Mouse (Mus musculus) kidney, postnatal 10 days (tissue): ENCODE results near the gene Hormad2.

ENCODE experiments used
- DNase-seq: peaks from one replicate; pipeline ENCODE4 v3.0.0; 2021; ENCODE audit warnings: mixed read lengths

The Hormad2 gene

DNA sequence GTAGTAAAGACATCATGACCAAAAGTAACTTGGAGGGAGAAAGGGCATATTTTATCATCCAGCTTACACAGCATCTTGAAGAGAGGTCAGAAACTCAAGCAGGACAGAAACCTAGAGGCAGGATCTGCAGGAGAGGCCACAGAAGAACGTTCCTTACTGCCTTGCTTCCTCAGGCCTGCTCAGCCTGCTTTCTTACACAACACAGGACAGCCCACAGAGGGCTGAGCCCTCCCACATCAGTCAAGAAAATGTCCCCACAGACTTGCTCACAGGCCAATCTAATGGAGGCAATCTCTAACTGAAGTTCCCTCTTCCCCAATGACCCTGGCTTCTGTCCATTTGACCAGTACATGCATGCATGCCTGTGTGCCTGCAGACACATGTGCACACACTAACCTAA is 1.4 kb upstream of the Hormad2 start:
- DNase-seq = no peak

DNA sequence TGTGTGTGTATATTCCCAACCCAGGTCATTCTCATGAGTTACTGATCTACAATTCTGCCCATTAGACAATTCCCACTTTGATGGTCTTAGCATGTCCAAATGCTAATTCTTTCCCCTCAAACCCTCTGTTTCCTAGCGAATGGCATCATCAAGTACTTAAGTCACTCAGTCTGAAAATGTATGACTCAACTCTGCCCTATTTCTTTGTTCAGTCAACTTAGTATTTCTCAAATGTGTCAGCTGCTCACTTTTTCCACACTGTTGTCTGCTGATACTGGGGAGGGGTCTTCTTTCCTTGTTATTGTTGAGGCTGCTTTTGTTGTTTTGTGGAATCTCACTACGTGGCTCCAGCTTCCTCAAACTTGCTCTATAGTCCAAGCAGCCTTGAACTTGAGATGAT is 2.7 kb downstream of the Hormad2 start:
- no peak for DNase-seq

DNA sequence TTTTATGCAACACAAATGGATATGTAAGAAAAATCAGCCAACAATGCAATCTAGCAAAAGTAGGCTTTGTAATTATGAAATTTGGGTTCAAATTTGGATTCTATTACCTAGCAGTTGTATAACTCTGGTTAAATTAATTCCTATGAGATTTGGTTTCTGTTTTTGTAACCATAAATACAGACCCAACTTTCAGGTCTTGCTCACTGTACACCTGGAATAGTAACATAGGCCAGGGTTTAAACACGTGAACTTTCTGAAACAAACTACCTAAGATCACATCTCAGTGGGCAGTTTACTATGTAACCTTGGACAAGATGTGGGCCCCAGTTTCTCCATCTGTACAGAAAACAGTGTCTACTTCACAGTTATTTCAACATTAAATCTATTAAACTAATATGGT is 3.6 kb downstream of the Hormad2 start:
- DNase-seq = no peak

DNA sequence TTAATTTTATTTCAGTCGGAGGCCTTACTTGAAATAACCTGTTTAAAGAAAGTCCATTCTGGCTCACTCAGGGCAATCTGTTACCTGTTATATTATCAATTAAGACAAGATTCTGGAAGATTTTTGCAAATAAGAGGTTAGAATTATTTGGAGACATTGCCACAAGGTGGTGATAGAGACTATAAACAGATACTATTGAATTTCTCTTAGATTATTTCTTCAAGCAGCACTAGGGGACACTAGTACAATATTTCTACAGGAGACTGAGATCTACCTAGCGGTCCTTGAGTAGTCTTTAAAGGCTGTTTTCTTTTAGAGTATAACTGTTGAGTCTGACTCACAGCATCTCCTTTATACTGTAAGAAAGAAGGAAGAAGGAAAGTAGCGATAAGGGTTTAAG is 4.3 kb downstream of the Hormad2 start:
- DNase-seq = no peak

DNA sequence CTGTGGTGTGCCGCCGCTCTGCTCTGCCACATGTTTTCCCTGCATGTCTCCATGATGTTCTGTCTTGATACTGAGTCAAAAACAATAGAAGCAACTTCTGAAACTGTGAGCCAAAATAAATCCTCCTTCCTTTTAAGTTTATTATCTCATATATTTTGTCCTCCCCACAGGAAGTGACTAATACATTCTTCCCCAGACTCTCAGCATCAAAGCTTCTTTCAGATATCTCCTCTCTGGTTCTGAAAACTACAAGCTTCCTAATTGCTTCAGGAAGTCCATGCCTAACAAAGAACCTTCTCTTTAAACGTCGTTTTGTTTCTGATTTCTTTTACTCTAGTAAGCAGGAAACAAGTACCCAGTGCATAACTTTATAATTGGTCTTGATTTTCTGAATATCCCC is 6.4 kb downstream of the Hormad2 start:
- DNase-seq = no peak

DNA sequence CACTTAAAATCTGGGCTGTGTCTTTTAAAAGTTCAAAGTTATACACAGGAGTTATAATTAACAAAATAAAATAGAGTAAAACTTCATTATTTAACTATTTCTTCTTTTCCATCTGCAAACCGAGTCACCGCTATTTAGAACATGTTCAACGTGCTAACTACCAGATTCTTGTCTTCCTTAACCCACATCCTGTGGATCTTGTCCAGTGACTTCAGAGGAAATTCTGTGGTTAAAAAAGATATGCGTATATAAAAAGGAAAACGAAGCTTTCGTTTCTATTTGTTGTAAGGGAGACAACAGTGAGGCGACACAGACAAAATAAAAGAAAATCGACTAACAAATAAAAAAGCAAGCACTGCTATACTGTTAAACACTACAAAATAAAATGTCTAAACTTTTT is 17.1 kb downstream of the Hormad2 start:
- DNase-seq = no peak

DNA sequence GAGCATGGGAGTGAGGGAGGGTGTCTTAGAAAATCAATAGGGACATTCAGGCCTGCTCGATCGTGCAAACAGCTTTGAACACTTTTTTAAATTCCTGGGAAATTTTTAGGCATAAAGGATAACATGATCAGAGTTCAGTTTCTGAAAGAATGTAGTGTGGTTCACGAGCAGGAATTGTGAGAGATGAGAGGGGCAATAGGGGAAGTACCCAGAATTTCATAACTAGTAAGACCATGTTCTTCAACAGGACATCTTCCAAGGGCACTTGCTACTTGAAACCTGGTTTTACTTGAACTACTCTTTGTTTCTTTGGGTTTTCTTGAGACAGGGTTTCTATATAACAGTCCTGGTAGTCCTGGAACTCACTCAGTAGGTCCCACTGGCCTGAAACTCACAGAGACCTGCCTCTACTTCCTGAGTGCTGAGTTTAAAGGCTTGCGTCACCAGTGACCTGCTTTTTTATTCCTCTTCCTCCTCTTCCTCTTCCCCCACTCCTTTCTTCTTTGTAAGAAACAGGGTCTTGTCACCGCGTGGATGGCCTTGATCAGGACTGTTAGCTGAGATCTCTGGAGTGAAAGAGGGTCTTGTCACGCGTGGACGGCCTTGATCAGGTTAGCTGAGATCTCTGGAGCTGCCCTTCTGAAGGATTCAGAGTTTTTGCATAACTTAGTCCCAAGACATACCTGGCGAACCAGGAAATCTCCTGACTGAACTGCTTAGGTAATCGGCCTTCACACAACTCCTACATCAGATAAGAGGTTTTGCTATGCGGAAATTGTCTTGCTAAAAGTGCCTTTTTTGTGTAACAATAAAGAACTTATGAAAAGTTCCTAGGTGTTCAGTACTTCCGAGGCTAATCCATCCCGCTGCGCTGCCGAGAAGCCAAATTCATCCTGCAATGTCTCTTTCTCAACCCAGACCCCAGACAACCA is 18.1 kb downstream of the Hormad2 start:
- DNase-seq = no peak

DNA sequence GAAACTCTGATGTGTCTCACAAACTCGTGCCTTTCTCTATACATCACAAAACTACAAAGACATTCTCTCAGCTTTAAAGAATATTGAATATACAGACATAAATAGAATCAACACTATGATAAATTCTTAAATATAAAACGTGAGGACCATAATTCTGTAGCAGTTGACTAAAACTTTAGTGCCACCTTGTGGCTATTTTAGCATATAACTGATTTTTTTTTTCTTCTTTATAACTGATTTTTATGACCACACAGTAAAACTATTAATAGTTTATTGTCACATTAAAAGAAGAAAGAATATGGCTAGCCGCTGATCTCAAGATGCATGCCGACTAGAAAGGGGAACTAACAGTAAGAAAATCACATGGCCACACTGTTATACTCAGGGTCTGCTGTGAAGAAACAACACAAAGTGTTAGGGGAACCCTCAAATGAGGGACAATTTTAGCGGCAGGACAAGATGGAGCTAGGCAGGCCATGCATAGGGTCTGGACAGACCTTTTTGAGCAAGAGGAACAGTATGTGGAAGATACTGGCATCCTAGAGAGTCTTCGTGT is 18.9 kb downstream of the Hormad2 start:
- no peak for DNase-seq

DNA sequence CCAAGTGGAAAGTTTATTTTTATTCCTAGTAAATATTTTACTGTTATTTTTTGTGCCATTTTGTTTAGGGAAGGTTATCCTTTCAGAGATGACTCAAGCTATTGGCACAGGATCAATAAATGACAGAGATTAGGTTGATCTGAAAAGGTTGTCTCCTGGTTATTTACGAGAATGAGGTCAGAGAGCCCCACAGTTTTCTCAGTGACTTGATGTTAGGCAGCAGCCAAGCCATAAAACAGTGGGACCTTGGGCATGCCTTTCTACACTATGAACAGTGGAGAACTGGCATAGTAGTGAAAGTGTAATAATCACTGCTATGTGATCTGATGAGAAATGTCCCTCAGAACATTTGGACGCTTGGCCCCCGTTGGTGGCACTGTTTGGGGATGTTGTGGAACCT is 22.9 kb downstream of the Hormad2 start:
- DNase-seq = no peak

DNA sequence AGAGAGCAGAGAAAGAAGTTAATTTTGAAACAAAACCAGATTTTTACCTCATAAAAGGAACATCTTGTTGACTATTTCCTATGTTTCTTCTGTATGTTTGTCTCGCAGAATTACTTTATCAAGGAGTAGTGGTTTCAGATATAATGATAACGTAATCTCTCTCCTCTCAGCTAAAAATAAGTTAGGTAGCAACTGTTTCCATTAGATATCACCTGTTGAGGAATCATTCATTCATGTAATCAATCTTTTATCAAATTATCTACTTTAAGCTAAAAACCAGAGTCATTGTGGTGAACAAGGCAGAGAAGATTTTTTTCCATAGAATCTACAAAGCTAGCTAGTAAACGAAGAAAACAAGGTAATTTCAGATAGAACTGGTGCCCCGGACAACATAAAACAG is 28.6 kb downstream of the Hormad2 start:
- DNase-seq = no peak

DNA sequence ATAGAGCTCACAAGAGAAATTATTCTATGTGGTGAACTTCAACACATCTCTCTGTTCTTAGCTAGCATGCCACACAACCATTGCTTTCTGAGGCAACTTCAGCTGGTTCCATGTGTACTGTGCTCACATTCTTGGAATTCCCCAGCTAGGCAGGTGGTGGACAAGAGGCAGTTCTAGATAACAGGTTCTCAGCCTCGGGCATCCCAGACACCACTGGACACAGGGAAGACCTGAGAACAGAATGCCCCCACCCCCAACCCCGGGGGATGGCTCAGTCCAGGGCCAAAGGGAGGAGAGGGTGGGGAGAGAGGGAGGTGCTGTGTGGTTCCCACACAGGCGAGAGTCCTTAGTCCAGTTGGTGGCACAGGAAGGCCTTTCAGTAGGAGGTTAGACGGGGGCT is 36.6 kb downstream of the Hormad2 start:
- peak; percentile 16 for DNase-seq

DNA sequence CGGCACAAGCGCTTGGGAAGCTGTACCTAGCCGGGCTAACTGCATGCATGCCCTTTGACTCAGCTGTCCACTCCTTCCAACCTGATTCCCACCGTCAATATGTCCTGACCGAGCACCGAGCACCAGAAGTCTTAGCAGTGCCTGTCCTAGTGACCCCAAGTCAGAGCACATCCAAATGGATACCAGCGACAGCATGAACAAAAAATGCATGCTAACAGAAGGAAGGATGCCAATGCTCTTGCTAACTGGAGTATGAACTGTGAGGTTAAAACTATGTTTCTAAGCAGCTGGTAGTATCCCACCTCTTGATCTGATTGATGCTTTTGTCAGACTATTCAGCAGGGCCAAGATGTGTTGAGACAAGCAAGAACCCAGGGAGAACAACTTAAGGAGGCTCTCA is 37.5 kb downstream of the Hormad2 start:
- DNase-seq = no peak

DNA sequence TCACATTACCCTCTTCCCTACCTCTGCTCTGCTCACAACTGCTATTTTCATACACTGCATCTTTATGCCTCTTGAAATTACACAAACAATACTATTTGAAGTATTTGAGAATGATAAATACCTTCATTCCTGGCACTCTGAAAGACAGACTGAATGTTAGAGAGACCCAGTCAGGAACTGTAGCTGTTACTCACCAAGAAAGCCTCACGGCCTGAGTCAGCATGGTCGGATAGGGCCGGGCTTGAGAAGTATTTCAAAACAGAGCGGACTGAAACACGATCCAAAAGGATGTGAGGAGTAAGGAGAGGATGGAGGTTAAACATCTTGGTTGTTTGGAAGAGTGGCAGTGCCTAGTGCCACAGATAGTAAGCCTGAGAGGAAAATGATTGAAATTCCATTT is 39.7 kb downstream of the Hormad2 start:
- no peak for DNase-seq

DNA sequence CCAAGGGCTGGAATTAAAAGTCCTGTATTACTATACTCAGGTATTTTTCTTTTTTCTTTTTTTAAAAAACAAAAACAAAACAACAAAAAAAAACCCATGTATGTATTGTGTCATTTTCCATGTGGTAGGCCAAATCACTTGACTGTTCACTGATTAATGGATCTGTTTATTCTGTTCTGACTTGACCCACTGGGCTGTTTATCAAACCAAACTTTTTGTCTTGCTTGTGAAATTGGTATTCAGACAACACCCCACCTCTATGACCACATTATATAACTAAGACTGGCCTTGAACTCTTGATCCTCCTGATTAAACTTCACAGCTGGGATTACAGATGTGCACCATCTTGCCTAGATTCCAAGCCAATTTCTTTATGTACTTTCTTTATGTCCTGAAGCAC is 46.7 kb downstream of the Hormad2 start:
- DNase-seq = no peak

DNA sequence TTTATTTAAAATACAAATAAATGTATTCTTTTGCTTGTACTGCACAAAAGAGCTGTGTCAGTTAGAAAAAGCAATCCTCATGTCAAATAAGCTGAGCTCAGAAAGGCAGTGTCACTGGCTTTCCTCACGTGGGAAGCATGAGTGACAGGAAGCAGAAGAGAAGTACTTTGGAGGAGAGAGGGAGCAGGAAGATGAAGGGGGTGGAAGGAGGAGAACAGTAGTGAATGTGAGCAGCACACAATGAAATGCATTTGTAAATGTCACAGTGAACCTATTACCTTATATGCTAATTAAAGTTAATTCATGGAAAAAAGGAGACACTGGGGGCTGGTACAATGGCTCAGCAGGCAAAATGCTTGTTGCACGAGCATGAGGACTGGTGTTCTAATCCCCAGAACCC is 52.9 kb downstream of the Hormad2 start:
- DNase-seq = no peak

DNA sequence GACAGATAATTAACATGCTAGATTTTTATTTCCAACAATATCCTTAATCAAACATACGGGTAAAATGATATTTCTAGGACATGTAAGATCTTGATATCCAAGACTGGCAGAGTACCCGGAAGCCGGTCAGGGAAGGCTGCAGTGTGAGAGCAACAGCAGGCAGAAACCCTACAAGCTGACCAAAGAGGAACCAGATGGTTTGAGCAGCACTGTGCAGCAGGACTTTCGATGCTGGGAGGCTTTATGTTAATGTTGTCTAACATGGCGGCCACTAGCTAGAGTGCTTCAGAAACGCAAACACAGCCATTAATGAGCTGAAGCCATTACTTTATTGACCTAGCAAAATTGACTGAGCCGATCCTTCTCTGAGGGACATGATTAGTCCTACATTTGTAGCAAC is 58.6 kb downstream of the Hormad2 start:
- no peak for DNase-seq

DNA sequence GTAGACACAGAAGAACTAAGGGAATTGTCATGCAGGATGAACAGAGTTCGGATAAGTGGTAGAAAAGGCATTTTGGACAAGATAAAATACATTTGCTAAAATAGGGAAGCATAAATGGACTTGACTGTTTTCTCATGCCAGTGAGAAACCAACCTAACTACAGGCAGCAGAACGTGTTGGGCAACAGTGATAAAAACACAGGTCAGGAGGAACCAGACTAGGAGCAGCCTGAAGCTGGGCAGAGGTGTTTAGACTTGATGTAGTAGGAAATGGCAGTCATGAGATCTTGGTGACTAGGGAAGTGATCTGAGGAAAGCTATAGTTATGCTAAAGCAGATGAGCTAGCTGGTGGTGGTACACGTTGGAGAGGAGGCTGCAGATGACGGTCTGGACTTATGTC is 61.0 kb downstream of the Hormad2 start:
- no peak for DNase-seq

DNA sequence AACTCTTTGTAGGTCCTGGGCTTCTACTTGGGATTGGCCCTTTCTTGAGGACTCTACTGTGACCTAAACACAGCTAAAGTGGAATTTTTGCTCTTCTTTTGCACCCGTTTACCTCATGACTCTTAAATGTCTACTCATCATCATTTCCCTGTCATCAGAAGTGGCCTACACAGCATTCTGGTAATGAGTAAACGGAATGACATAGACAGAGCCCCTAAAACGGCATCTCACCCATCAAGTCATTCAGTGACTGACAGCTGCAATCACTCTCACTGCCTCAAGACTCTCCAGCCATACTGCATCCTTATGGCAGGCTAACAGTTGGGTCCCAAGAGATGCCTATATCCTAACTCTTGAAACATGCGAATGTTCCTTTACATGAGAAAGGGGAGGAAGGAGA is 74.5 kb downstream of the Hormad2 start:
- no peak for DNase-seq

DNA sequence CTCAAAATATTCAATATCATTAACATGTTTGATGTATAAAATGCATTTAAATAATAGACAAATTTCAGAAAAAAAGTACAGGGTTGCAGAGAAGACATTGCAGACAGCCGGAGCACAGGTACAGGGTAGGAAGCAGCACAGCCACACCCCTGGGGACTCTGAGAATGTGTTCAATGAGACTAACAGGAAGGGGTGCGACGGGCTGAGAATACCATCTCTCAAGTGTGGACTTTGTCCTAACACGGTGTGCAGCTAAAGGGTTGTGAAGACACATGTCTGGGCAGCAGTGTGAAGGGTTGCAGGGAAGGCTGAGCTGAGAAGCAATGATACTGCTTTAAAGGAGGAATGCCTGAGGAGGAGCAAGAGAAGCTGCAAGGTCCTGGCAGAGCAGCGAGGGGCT is 85.5 kb downstream of the Hormad2 start:
- DNase-seq = no peak

DNA sequence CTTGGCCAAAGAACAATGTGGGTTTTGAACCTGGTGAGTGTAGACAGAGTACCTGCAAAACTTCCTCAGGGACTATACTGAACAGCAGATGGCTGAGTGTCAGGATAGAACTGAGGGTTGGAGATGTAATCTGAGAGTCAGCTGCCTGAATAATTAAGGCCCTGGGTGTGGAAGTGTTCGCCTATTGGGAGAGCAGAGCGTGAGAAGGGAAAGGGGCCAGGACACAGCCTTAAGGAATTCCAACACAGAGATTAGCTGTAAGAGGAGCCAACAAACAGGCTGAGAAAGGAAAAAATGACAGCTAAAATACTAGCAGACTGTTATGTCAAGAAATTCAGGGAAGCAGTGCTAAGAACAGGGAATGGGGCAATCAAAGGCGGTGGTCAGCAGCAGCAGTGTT is 88.3 kb downstream of the Hormad2 start:
- no peak for DNase-seq

DNA sequence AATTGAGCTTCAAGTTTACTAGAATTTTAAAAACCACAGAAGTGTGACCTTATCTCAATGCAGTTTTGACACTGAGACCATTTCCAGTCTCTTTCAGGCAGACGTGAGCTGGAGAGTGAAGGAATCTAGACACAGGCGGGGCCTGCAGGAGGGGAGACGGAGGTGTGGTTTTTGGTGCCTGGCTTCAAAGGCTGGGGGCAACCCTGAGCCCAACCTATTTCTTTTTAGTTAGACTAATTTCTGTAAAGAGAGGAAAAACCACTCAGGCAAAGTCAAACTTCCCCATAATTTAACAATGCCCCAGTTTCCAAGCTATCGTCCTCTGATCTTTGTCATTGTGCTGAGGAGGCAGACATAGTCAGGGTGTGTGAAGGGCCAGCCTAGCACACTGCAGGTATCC is 97.0 kb downstream of the Hormad2 start:
- DNase-seq = no peak

DNA sequence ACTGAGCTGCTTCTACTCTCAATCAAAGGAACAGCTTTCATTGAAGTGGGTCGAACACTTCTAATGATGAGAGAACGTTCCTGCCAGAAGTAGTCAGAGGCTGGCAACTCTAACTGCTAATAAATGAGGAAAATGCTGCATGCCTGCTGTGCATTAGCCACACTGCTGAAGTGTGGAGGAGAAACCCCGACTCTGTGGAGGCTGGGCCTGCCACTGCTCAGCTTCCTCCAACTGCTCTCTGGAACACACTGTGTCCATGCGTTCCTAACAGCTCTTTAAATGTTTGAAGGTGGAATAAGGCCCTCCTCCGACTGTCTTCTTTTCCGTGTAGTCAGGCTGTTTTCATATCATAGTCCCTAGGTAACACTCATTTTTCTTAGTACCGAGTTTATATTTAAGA is 98.9 kb downstream of the Hormad2 start:
- no peak for DNase-seq

DNA sequence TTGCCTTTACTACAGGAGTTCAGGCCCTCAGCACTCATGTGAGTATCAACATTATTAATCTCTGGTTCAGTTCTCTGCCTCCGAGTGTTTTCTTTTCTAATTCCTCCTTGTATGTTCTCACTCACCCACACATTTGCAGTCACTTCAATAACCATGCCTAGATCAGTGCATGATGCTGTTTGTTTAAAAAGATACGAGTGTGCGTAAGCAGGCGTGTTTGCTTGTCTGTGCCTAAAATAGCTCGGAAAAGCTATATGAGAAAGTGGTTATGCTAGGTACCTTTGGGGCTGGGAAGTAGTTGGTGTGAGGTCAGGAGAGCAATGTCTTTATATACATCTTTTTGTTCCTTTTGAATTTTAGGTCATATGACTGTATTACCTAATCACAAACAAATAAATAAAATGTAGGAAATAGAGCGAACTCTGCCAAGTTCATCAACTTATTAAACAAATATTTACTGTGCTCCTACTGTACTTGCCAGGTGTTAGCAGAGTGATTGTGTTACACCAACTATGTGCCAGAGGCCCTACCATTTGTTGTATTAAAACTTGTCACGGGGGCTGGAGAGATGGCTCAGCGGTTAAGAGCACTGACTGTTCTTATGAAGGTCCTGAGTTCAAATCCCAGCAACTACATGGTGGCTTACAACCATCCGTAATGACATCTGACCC is 100.7 kb downstream of the Hormad2 start:
- DNase-seq = no peak

DNA sequence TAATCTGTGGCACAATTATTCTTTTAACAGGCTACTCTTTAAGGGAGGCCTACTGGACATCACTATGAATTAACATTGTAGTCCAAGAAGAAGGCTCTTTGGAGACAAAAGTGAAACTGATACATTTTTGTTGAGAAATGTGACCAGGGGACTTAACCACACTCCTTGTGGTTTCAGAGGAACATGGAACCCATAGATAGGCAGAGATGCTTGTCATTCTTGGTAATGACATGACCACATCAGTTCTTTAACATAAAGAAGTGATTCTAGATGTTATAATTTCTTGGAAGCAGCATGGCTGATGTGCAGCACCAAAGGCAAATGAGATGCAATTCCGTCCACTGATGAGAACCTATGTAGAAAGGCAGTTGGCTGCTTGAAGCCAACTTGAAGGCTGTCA is 101.6 kb downstream of the Hormad2 start:
- DNase-seq = no peak
